Mouse (Mus musculus): Measurements from ENCODE around the gene Agtr2. TPM values are rescaled to one million over a fixed set of nuclear protein-coding genes. Genes with fewer than 3 reads are reported as not detected.
"Not testable (repeated sequence)": the region's sequence is repeated elsewhere in the genome, so short reads cannot be mapped to it uniquely, and the experiment has no call there.

Agtr2 gene
- polyA plus RNA-seq (2014; fragmentation: Nextera tagmentation; extraction: Ambion mirVana) = 1.4 and 2.2 TPM in 2 replicates

GRCm38 (mm10) chrX:21484414-21484813 lies at the start of gene Agtr2:
Gene Agtr2 (plus strand): TSS chrX:21484544.
- no peak within 1 kb of the TSS for H3K9ac ChIP-seq (replicated peaks; ENCODE audit: low read length)
- H3K4me1 ChIP-seq (ENCODE audit: control insufficient read depth, insufficient read depth, low read length) = no peaks in the 10 kb centered on the region
- H3K27ac ChIP-seq (replicated peaks; ENCODE audit: low read depth, low read length) = no peak within 1 kb of the TSS
- no peaks in the 10 kb centered on the region for H3K9me3 ChIP-seq (ENCODE audit: control insufficient read depth, low read length)
- DNase-seq = peak; percentile 6
- H3K36me3 ChIP-seq (ENCODE audit: control insufficient read depth, insufficient read depth, low read length) = no peaks in the 10 kb centered on the region
- H3K4me2 ChIP-seq (ENCODE audit: low read length) = no peak within 1 kb of the TSS
- WGBS = 72% methylated on average over 5 of the region's 5 CpGs
- H3K27me3 ChIP-seq (ENCODE audit: control insufficient read depth, insufficient read depth, low read length) = no peaks in the 10 kb centered on the region
- no peak within 1 kb of the TSS for H3K4me3 ChIP-seq (replicated peaks; ENCODE audit: low read depth, low read length)
- ATAC-seq (ENCODE audit: low FRiP score, low TSS enrichment) = no peak

GRCm38 (mm10) chrX:21452519-21452918 lies 31.8 kb upstream of the Agtr2 start:
- DNase-seq (no peak), ATAC-seq (ENCODE audit: low FRiP score, low TSS enrichment) (no peak)
- Histone ChIP-seq H3K36me3 (ENCODE audit: control insufficient read depth, insufficient read depth, low read length) (no peaks in the 10 kb centered on the region), H3K9ac (replicated peaks; ENCODE audit: low read length) (no peak overlapping the region), H3K27ac (replicated peaks; ENCODE audit: low read depth, low read length) (no peak overlapping the region), H3K27me3 (ENCODE audit: control insufficient read depth, insufficient read depth, low read length) (no peaks in the 10 kb centered on the region), H3K4me3 (replicated peaks; ENCODE audit: low read depth, low read length) (no peak overlapping the region), H3K4me1 (ENCODE audit: control insufficient read depth, insufficient read depth, low read length) (no peaks in the 10 kb centered on the region), H3K4me2 (ENCODE audit: low read length) (no peak overlapping the region), H3K9me3 (ENCODE audit: control insufficient read depth, low read length) (no peaks in the 10 kb centered on the region)
- 61% methylated on average over 3 of the region's 3 CpGs for WGBS

GRCm38 (mm10) chrX:21488111-21488510 lies 3.8 kb downstream of the Agtr2 start:
- no peak for ATAC-seq (ENCODE audit: low FRiP score, low TSS enrichment)
- WGBS = 53% methylated on average over 2 of the region's 2 CpGs
- Histone ChIP-seq H3K4me2 (ENCODE audit: low read length) (no peak overlapping the region), H3K4me3 (replicated peaks; ENCODE audit: low read depth, low read length) (no peak overlapping the region), H3K27me3 (ENCODE audit: control insufficient read depth, insufficient read depth, low read length) (no peaks in the 10 kb centered on the region), H3K4me1 (ENCODE audit: control insufficient read depth, insufficient read depth, low read length) (no peaks in the 10 kb centered on the region), H3K36me3 (ENCODE audit: control insufficient read depth, insufficient read depth, low read length) (no peaks in the 10 kb centered on the region), H3K9ac (replicated peaks; ENCODE audit: low read length) (no peak overlapping the region), H3K27ac (replicated peaks; ENCODE audit: low read depth, low read length) (no peak overlapping the region), H3K9me3 (ENCODE audit: control insufficient read depth, low read length) (no peaks in the 10 kb centered on the region)
- DNase-seq = peak; percentile 7

GRCm38 (mm10) chrX:21500242-21500641 lies 15.9 kb downstream of the Agtr2 start:
- no peaks in the 10 kb centered on the region for H3K36me3 ChIP-seq (ENCODE audit: control insufficient read depth, insufficient read depth, low read length)
- H3K27me3 ChIP-seq (ENCODE audit: control insufficient read depth, insufficient read depth, low read length) = no peaks in the 10 kb centered on the region
- H3K9ac ChIP-seq (replicated peaks; ENCODE audit: low read length) = no peak overlapping the region
- ATAC-seq (ENCODE audit: low FRiP score, low TSS enrichment) = no peak
- H3K4me2 ChIP-seq (ENCODE audit: low read length) = no peak overlapping the region
- no peak overlapping the region for H3K4me3 ChIP-seq (replicated peaks; ENCODE audit: low read depth, low read length)
- DNase-seq = no peak
- H3K27ac ChIP-seq (replicated peaks; ENCODE audit: low read depth, low read length) = no peak overlapping the region
- no peaks in the 10 kb centered on the region for H3K4me1 ChIP-seq (ENCODE audit: control insufficient read depth, insufficient read depth, low read length)
- H3K9me3 ChIP-seq (ENCODE audit: control insufficient read depth, low read length) = no peaks in the 10 kb centered on the region
- WGBS = 49% methylated on average over 2 of the region's 2 CpGs

GRCm38 (mm10) chrX:21507333-21507732 lies 23.0 kb downstream of the Agtr2 start:
- ATAC-seq (ENCODE audit: low FRiP score, low TSS enrichment); H3K4me2 ChIP-seq (ENCODE audit: low read length); H3K27ac ChIP-seq (replicated peaks; ENCODE audit: low read depth, low read length); H3K9me3 ChIP-seq (ENCODE audit: control insufficient read depth, low read length); H3K27me3 ChIP-seq (ENCODE audit: control insufficient read depth, insufficient read depth, low read length); DNase-seq; H3K36me3 ChIP-seq (ENCODE audit: control insufficient read depth, insufficient read depth, low read length); H3K4me3 ChIP-seq (replicated peaks; ENCODE audit: low read depth, low read length); H3K9ac ChIP-seq (replicated peaks; ENCODE audit: low read length); H3K4me1 ChIP-seq (ENCODE audit: control insufficient read depth, insufficient read depth, low read length): not testable (repeated sequence)
- WGBS = 87% methylated on average over 2 of the region's 2 CpGs

- no peaks in the 10 kb centered on the region for H3K9me3 ChIP-seq (ENCODE audit: control insufficient read depth, low read length)
- no peaks in the 10 kb centered on the region for H3K27me3 ChIP-seq (ENCODE audit: control insufficient read depth, insufficient read depth, low read length)
- no peak overlapping the region for H3K4me3 ChIP-seq (replicated peaks; ENCODE audit: low read depth, low read length)
- 81% methylated on average over 4 of the region's 4 CpGs for WGBS
- no peaks in the 10 kb centered on the region for H3K4me1 ChIP-seq (ENCODE audit: control insufficient read depth, insufficient read depth, low read length)
- no peak overlapping the region for H3K27ac ChIP-seq (replicated peaks; ENCODE audit: low read depth, low read length)
- ATAC-seq (ENCODE audit: low FRiP score, low TSS enrichment) = no peak
- no peak for DNase-seq
- H3K9ac ChIP-seq (replicated peaks; ENCODE audit: low read length) = no peak overlapping the region
- no peaks in the 10 kb centered on the region for H3K36me3 ChIP-seq (ENCODE audit: control insufficient read depth, insufficient read depth, low read length)
- no peak overlapping the region for H3K4me2 ChIP-seq (ENCODE audit: low read length)
Observed at GRCm38 (mm10) chrX:21522590-21522989, 38.2 kb downstream of the Agtr2 start.

Other genes starting within 250 kb of the Agtr2 start
- gene Slc6a14, start 230.4 kb downstream of the Agtr2 start, polyA plus RNA-seq (2014; fragmentation: Nextera tagmentation; extraction: Ambion mirVana) = not detected in 2 replicates